Mouse (Mus musculus) layer of hippocampus, postnatal 10 days (tissue): Measurements from ENCODE around the gene Cyp2j5. TPM values are rescaled to one million over a fixed set of nuclear protein-coding genes. Genes with fewer than 3 reads are reported as not detected.
A peak's percentile ranks its signal among the peaks of the same experiment; 100 is the strongest.
"Not testable (repeated sequence)": the region's sequence is repeated elsewhere in the genome, so short reads cannot be mapped to it uniquely, and the experiment has no call there.

Source experiments
- DNase-seq, 2 experiments: peaks; one replicate each; pipeline ENCODE4 v3.0.0; 2021; ENCODE audit warnings: low spot score in 2 of 2
- long read RNA-seq: library from polyadenylated mRNA; stranded (forward); transcript quantifications from one replicate; pipeline ENCODE4 v2.0.0, GENCODE M21; 2023
- total RNA-seq, 2 experiments: library from RNA; stranded (reverse); gene quantifications; 2 replicates each; pipeline ENCODE4 v1.2.3; 2021

The Cyp2j5 gene
- not detected for total RNA-seq
- long read RNA-seq = 0 reads

- DNase-seq = no peak
These were observed at the start of gene Cyp2j5 for GRCm38 (mm10) chr4:96663991-96664390. Gene Cyp2j5 (minus strand): TSS chr4:96664154.

GRCm38 (mm10) chr4:96705281-96705951 is 41.5 kb upstream of the Cyp2j5 start:
- DNase-seq = peak; percentile 79 to 81

GRCm38 (mm10) chr4:96698218-96698561 is 34.2 kb upstream of the Cyp2j5 start:
- DNase-seq = no peak

- peak; percentile 41 to 44 for DNase-seq
These were observed 33.7 kb upstream of the Cyp2j5 start for GRCm38 (mm10) chr4:96697511-96698217.

GRCm38 (mm10) chr4:96696614-96697360 is 32.8 kb upstream of the Cyp2j5 start:
- DNase-seq = peak; percentile 78 to 86

DNA sequence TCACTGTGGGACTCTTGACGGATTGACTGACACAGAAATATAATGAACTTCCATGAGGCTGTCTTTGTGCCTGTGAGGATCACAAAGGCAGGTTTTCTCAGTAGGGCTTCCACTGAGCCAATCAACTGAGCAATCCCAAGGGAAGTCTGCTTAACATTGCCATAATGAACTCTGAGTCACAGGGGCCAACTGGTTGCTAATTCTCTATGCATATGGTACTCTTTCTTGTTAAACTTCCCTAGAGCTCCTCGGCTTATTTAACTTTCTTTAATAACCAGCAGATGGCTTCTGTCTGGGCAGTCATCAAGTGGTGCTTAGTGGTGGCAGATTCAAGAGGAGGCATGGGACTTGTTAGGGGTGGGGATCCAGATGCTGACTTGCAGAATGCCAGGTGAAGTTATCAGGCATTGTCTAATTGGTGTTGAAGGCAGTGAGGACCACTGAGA is 23.4 kb upstream of the Cyp2j5 start:
- DNase-seq = no peak

GRCm38 (mm10) chr4:96683474-96683873 is 19.5 kb upstream of the Cyp2j5 start:
- DNase-seq = no peak

DNA sequence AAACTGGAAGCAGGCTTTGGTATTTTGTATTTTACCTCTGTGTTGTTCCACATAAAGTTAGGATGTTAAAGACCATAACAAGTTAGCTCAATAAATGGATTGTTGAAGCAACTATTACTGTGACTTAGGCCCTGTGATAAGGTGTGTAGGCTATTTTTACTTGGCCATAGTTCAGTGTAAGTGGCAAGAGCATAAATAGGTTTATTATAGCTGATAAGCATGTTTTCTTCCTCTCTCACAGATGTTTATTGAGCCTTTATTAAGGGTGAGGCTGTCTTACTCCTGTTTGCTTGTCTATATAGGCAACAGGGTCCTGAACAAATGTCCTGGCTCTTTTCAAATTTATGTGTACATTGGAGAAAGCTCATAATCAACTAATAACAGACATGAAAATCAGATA is 17.0 kb upstream of the Cyp2j5 start:
- no peak for DNase-seq

GRCm38 (mm10) chr4:96680233-96680632 is 16.3 kb upstream of the Cyp2j5 start:
- DNase-seq = peak; percentile 62 to 69

GRCm38 (mm10) chr4:96664668-96665454 is 907 bp upstream of the Cyp2j5 start:
- DNase-seq = no peak

DNA sequence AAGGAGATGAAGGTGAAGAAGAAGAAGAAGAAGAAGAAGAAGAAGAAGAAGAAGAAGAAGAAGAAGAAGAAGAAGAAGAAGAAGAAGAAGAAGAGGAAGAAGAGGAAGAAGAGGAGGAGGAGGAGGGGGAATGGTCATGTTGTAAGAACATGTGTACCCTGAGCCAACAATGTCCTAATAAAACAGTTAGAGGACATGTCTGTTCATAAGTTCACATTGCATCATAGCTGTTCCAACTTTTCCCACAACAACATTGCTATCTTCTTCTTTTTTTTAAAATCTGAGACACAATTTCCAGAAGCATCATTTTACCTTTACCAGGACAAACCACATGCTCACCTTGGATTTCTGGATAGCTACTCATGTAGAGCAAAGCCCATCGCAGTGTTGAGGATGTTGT is 28.5 kb downstream of the Cyp2j5 start:
- no peak for DNase-seq

DNA sequence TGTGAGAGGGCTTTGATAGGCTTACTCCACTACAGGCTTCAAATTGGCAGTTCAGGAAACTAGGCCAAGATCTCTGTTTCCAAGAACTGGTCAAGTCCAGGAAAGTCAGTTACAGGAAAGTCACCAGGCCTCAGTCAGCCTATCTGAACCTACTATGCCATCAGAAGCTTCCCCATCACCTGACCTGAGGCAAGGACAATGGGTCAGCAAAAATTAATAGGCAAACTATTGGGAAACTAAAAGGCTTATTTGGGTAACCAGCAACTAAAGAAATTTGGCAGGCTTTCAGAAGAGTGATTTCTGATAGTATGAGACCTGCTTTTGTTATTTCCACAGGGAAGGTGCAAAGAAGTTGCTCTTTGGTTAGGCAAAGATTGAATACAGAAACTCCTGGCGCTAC is 41.5 kb downstream of the Cyp2j5 start:
- DNase-seq = no peak

DNA sequence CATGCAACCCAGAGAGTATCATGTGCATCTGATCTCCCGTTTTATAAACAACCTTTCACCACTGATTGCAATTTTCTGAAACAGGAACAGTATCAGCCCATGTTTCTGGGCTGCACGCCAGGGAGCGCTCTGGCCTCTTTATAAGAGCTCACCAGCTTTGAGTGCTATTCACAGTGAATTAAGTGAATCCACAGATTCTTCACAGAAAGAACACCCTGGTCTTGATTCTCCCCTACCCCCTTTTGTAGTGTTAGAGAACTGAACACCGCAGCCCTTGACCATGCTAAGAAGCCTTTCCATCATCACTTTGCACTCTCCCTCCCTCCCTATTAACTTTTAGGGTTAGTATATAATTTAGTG is 72.2 kb downstream of the Cyp2j5 start:
- peak; percentile 76 to 80 for DNase-seq

DNA sequence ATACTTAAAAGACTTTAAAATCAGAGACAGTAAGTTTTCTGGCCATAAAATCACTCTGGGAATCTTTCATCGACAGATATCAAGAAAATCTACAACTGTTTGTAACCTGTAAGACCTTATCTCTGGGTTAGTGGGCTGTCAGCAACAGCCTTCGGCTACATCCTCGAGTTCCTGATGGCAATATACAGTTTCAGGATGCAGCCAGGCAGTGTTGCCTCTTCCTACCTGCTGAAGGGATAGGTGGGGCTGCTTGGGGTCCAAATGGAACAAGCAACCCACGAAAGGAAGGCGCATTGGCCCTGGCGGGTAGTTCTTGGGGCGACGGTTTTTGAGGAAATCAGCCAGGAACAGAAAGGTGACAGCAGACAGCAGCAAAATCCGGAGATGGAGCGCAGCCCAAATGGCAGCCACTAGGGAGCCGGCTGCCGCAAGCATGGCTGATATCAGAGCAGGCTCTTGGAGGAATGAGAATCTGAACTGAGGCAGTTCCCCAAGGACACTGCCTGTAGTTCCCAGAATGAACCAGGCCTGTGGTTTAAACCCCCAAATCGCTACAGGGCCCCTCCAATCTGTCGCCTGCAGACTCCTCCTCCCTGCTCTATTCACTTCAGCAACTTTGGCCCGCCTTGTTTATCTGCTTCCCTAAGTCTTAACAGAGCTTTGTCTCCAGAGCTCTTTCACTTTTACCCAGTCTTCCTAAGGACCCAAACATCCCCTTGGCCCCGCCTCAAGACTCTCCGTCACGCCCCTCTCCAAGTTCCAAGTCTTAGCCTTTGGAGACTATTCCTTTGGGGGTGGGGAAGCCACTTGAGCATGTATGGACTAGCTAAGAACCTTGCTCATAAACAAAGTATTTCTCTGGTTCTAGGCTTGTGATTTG is 72.8 kb downstream of the Cyp2j5 start, which contains the start of gene Cyp2j9:
Gene Cyp2j9, minus strand, starts transcription at position 668 of the 880 bp plus-strand sequence.
- DNase-seq = peak; percentile 56 to 64

GRCm38 (mm10) chr4:96581425-96582088 is 82.4 kb downstream of the Cyp2j5 start:
- DNase-seq = no peak

DNA sequence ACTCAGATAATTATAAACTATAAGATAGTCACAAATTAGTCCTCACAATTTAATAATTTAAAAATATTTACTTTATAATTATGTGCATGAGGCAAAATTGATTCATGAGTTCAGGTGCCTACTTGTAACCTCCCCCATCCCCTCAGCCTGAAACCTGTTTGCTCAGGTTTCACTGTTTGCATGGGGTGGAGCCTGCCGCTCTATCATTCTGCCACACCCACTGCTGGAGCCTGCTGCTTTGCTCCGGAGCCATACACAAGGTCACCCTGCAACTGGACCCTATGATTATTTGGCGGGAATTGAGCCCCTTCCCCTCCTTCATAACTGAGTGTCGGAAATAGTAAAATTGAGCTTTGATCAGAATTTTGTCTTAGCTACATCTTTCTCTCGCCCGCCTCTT is 83.6 kb downstream of the Cyp2j5 start:
- DNase-seq = not testable (repeated sequence)
